Mouse (Mus musculus) limb, embryonic 12.5 days (tissue): ENCODE data around the gene Cpt1c. TPM values are rescaled to one million over a fixed set of nuclear protein-coding genes. Genes with fewer than 3 reads are reported as not detected.

Source experiments
- ATAC-seq: fragments of 200-750 bp; cut with Nextera tagmentation; 2 replicates; pipeline ENCODE4 v1.8.0; 2017; ENCODE audit warnings: low read depth, moderate TSS enrichment; ENCODE audit not compliant: insufficient number of reproducible peaks, insufficient read depth, low FRiP score, low TSS enrichment
- H3K27ac ChIP-seq: fragments of 300-500 bp; sonication (generic); 2 replicates; pipeline ENCODE4 v1.5.1; 2016; ENCODE audit warnings: mild to moderate bottlenecking, moderate library complexity
- H3K27me3 ChIP-seq: fragments of 300-500 bp; sonication (generic); 2 replicates; pipeline ENCODE4 v1.6.1; 2016; ENCODE audit warnings: mild to moderate bottlenecking, moderate library complexity
- H3K36me3 ChIP-seq: fragments of 300-500 bp; sonication (generic); 2 replicates; pipeline ENCODE4 v1.6.1; 2016; ENCODE audit warnings: mild to moderate bottlenecking, moderate library complexity
- H3K4me1 ChIP-seq: fragments of 300-500 bp; sonication (generic); replicated peaks from 2 replicates; pipeline ENCODE4 v1.6.1; 2016
- H3K4me2 ChIP-seq: fragments of 300-500 bp; sonication (generic); 2 replicates; pipeline ENCODE4 v1.6.1; 2016; ENCODE audit warnings: mild to moderate bottlenecking, moderate library complexity
- H3K4me3 ChIP-seq: fragments of 300-500 bp; sonication (generic); replicated peaks from 2 replicates; pipeline ENCODE4 v1.5.1; 2016; ENCODE audit warnings: mild to moderate bottlenecking
- H3K9ac ChIP-seq: fragments of 300-500 bp; sonication (generic); replicated peaks from 2 replicates; pipeline ENCODE4 v1.6.1; 2016; ENCODE audit warnings: mild to moderate bottlenecking, moderate library complexity
- H3K9me3 ChIP-seq: fragments of 300-500 bp; sonication (generic); 2 replicates; pipeline ENCODE4 v1.6.1; 2016; ENCODE audit warnings: mild to moderate bottlenecking, moderate library complexity
- WGBS: fragments of 180-500 bp; shearing (Covaris S2); methylation state at CpG from one replicate; pipeline ENCODE4 v1.1.7; 2016; 5-methylcytosine and 5-hydroxymethylcytosine counted together
- polyA plus RNA-seq: library from polyadenylated mRNA; unstranded; fragments of >200 nt; fragmentation: Nextera tagmentation; extraction: Ambion mirVana; gene quantifications from 2 replicates; pipeline ENCODE4 v1.2.1, GENCODE M21; 2016

Cpt1c gene
- polyA plus RNA-seq, 1 experiment from 2014 or later: 27.8 TPM

GRCm38 (mm10) chr7:44983944-44984832 lies 9.5 kb upstream of the Cpt1c start:
- no peak for ATAC-seq
- WGBS: 74% methylated on average over 7 of the region's 7 CpGs
- Histone ChIP-seq H3K9ac (peak overlapping the region; percentile 51), H3K27me3 (no peaks in the 10 kb centered on the region), H3K4me3 (peak overlapping the region; percentile 93), H3K27ac (peak overlapping the region; percentile 95; the same call in 1 of the 2 replicates), H3K4me2 (peak overlapping the region; percentile 68), H3K9me3 (no peaks in the 10 kb centered on the region), H3K36me3 (peaks cover 52% of the 10 kb centered on the region), H3K4me1 (peaks cover 37% of the 10 kb centered on the region)

- H3K27me3 ChIP-seq: no peaks in the 10 kb centered on the region
- peaks cover 61% of the 10 kb centered on the region for H3K36me3 ChIP-seq
- H3K9me3 ChIP-seq: no peaks in the 10 kb centered on the region
- no peak for ATAC-seq
- H3K4me2 ChIP-seq: 0 out of 2 replicates have a peak overlapping the region, but pooled peaks have one; percentile 68
- peak overlapping the region; percentile 93; the same call in 1 of the 2 replicates for H3K4me3 ChIP-seq
- WGBS: 46% methylated on average over 6 of the region's 6 CpGs
- H3K27ac ChIP-seq: no peak overlapping the region
- no peak overlapping the region for H3K9ac ChIP-seq
- H3K4me1 ChIP-seq: peaks cover 28% of the 10 kb centered on the region
These were observed 8.4 kb upstream of the Cpt1c start for GRCm38 (mm10) chr7:44983085-44983484.

- Histone ChIP-seq H3K27ac (no peak overlapping the region), H3K9me3 (no peaks in the 10 kb centered on the region), H3K4me3 (no peak overlapping the region), H3K4me1 (peaks cover 24% of the 10 kb centered on the region), H3K27me3 (no peaks in the 10 kb centered on the region), H3K9ac (no peak overlapping the region), H3K36me3 (peaks cover 77% of the 10 kb centered on the region), H3K4me2 (no peak overlapping the region)
- ATAC-seq: no peak
- WGBS: 93% methylated on average over 8 of the region's 8 CpGs
These were observed 6.9 kb upstream of the Cpt1c start for GRCm38 (mm10) chr7:44981539-44981938.

- Histone ChIP-seq H3K9ac (no peak overlapping the region), H3K9me3 (no peaks in the 10 kb centered on the region), H3K4me3 (no peak overlapping the region), H3K27me3 (no peaks in the 10 kb centered on the region), H3K4me1 (peaks cover 14% of the 10 kb centered on the region), H3K27ac (no peak overlapping the region), H3K4me2 (no peak overlapping the region), H3K36me3 (peaks cover 81% of the 10 kb centered on the region)
- 90% methylated on average over 3 of the region's 3 CpGs for WGBS
- ATAC-seq: no peak
These were observed 3.6 kb upstream of the Cpt1c start for GRCm38 (mm10) chr7:44978300-44978699.

- Histone ChIP-seq H3K36me3 (peaks cover 51% of the 10 kb centered on the region), H3K9ac (no peak overlapping the region), H3K4me1 (peaks cover 28% of the 10 kb centered on the region), H3K27me3 (no peaks in the 10 kb centered on the region), H3K4me2 (peak overlapping the region; percentile 80), H3K4me3 (0 out of 2 replicates have a peak overlapping the region, but pooled peaks have one; percentile 1), H3K9me3 (no peaks in the 10 kb centered on the region), H3K27ac (peak overlapping the region; percentile 81)
- ATAC-seq: no peak
- WGBS: 27% methylated on average over 6 of the region's 6 CpGs
These were observed 417 bp upstream of the Cpt1c start for GRCm38 (mm10) chr7:44975117-44975419.

- no peaks in the 10 kb centered on the region for H3K9me3 ChIP-seq
- 44% methylated on average over 14 of the region's 14 CpGs for WGBS
- H3K4me2 ChIP-seq: peak overlapping the region; percentile 80
- no peaks in the 10 kb centered on the region for H3K27me3 ChIP-seq
- H3K27ac ChIP-seq: peak overlapping the region; percentile 81
- peak overlapping the region; percentile 52 for H3K9ac ChIP-seq
- H3K36me3 ChIP-seq: peaks cover 36% of the 10 kb centered on the region
- ATAC-seq: no peak
- peak overlapping the region; percentile 56 for H3K4me3 ChIP-seq
- H3K4me1 ChIP-seq: peaks cover 32% of the 10 kb centered on the region
These were observed 1.1 kb downstream of the Cpt1c start for GRCm38 (mm10) chr7:44973415-44974130.

- 76% methylated on average over 7 of the region's 7 CpGs for WGBS
- Histone ChIP-seq H3K4me2 (peak overlapping the region; percentile 81), H3K9me3 (no peaks in the 10 kb centered on the region), H3K4me1 (peaks cover 32% of the 10 kb centered on the region), H3K36me3 (peaks cover 30% of the 10 kb centered on the region), H3K27me3 (no peaks in the 10 kb centered on the region), H3K27ac (peak overlapping the region; percentile 92; the same call in 1 of the 2 replicates), H3K9ac (peak overlapping the region; percentile 72), H3K4me3 (peak overlapping the region; percentile 55)
- no peak for ATAC-seq
These were observed 3.5 kb downstream of the Cpt1c start for GRCm38 (mm10) chr7:44971142-44971541.

- WGBS: 0% methylated on average over 36 of the region's 36 CpGs
- no peaks in the 10 kb centered on the region for H3K27me3 ChIP-seq
- peak; percentile 94 for ATAC-seq
- H3K9ac ChIP-seq: peak overlapping the region; percentile 72
- no peaks in the 10 kb centered on the region for H3K9me3 ChIP-seq
- peak overlapping the region; percentile 81 for H3K4me2 ChIP-seq
- peak overlapping the region; percentile 92 for H3K27ac ChIP-seq
- peaks cover 28% of the 10 kb centered on the region for H3K4me1 ChIP-seq
- H3K4me3 ChIP-seq: peak overlapping the region; percentile 55
- peaks cover 30% of the 10 kb centered on the region for H3K36me3 ChIP-seq
These were observed 4.4 kb downstream of the Cpt1c start for GRCm38 (mm10) chr7:44970231-44970691.

GRCm38 (mm10) chr7:44966638-44967037 lies 8.0 kb downstream of the Cpt1c start:
- Histone ChIP-seq H3K4me2 (no peak overlapping the region), H3K36me3 (peaks cover 58% of the 10 kb centered on the region), H3K9ac (no peak overlapping the region), H3K9me3 (no peaks in the 10 kb centered on the region), H3K4me1 (peaks cover 13% of the 10 kb centered on the region), H3K4me3 (no peak overlapping the region), H3K27ac (no peak overlapping the region), H3K27me3 (no peaks in the 10 kb centered on the region)
- 74% methylated on average over 15 of the region's 15 CpGs for WGBS
- no peak for ATAC-seq

- H3K4me3 ChIP-seq: no peak overlapping the region
- no peak for ATAC-seq
- H3K4me2 ChIP-seq: no peak overlapping the region
- peaks cover 7% of the 10 kb centered on the region for H3K4me1 ChIP-seq
- peaks cover 65% of the 10 kb centered on the region for H3K36me3 ChIP-seq
- H3K9ac ChIP-seq: no peak overlapping the region
- WGBS: 77% methylated on average over 7 of the region's 7 CpGs
- H3K27me3 ChIP-seq: no peaks in the 10 kb centered on the region
- no peak overlapping the region for H3K27ac ChIP-seq
- H3K9me3 ChIP-seq: no peaks in the 10 kb centered on the region
These were observed 8.7 kb downstream of the Cpt1c start for GRCm38 (mm10) chr7:44965975-44966374.

GRCm38 (mm10) chr7:44964990-44965389 lies 9.7 kb downstream of the Cpt1c start:
- Histone ChIP-seq H3K9me3 (no peaks in the 10 kb centered on the region), H3K36me3 (peaks cover 72% of the 10 kb centered on the region), H3K27me3 (no peaks in the 10 kb centered on the region), H3K9ac (no peak overlapping the region), H3K4me2 (no peak overlapping the region), H3K4me1 (peaks cover 4% of the 10 kb centered on the region; the same call in 1 of the 2 replicates), H3K4me3 (no peak overlapping the region), H3K27ac (no peak overlapping the region)
- WGBS: 96% methylated on average over 13 of the region's 13 CpGs
- no peak for ATAC-seq
